Mouse (Mus musculus) yolk sac, embryonic 10.5 days (tissue): ENCODE data around the gene Naxd.
"Not testable (repeated sequence)": the region's sequence is repeated elsewhere in the genome, so short reads cannot be mapped to it uniquely, and the experiment has no call there.

Source experiments
- DNase-seq: peaks from one replicate; pipeline ENCODE4 v3.0.0-alpha.2; 2017; ENCODE audit warnings: low spot score

Naxd gene

DNA sequence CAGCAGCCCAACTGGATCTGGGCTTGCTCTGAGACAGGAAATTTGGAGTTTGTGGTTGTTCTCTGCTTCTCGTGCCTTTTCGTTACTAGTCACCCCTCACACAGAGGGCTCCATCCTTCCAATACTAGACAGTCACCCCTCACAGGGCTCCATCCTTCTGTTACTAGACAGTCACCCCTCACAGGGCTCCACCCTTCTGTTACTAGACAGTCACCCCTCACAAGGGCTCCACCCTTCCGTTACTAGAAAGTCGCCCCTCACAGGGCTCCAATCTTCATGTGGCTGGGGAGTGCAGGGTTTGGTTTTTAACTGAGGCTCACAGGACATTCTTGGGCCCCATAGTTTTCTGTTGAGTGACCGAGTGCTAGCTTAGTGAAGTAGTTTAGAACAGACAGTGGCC lies 15.9 kb downstream of the Naxd start:
- DNase-seq, result no peak

DNA sequence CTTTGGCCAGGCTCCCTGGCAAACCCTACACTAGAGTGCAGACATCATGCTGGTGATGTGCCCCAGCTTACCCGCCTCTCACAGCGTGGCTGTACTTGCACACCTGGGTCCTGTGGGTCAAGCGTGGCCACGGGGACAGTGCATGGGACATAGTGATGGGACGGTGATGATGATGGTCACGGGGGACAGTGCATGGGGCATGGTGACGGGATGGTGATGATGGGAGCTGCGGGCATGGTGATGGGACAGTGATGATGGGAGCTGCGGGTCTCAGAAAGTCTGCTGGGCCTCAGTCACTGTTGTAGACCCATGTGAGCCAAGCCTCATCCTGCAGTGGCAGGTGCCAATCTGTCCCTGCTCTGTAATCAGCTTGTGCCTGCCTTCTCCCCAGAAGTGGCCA lies 19.0 kb downstream of the Naxd start:
- no peak for DNase-seq

DNA sequence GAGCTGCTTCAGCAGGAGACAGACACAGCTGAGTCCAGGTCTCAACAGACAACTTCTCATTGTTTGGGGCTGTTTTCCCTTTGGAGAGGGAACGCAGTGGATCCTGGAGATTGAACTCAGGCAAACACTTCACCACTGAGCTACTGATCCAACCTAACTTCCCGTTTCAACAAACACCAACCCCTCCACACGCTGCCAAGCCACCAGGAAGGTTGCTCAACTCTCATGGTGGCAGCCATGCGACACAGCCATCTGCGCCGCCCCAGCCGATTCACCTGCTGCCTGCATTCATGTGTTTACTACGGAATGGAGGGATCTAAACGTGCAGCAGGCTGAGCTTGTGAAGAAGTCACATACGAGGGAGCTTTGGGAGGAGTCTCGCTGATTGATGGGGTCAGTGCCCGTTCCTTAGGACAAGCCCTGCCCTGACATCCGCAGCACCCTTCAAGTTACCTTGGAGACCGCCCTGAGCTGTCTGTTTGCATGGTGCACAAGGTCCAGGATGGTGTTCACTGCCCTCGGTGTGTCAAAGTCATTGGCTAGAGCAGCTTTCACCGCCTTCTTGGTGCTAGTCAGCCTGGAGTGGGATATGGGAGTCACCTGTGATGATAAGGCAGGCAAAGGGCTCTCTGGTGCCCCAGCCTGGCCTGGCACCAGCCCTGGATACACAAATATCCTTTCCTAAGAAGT lies 20.2 kb downstream of the Naxd start:
- DNase-seq, result no peak

- no peak for DNase-seq
Measured at GRCm38 (mm10) chr8:11518056-11518396, 20.7 kb downstream of the Naxd start.

DNA sequence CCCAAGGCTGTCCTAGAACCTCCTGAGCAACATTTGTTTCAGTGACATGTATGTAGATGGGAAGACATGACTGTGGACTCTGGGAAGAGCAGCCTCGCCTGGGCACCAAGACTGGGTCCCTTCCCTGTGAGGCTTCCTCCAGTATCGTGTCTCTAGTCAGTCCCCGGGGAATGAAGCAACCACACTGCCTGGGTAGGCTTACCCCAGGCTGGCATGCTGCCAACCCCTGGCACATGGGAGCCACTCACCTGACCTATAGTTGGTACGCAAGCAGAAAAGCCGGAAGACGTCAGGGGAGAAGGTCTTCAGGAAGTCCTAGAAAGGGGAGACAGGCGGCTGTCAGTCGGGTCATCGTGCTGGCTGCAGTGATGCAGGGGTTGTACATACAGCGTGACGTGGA lies 21.4 kb downstream of the Naxd start:
- DNase-seq, result no peak

GRCm38 (mm10) chr8:11523331-11523730 lies 26.0 kb downstream of the Naxd start:
- DNase-seq, result no peak

DNA sequence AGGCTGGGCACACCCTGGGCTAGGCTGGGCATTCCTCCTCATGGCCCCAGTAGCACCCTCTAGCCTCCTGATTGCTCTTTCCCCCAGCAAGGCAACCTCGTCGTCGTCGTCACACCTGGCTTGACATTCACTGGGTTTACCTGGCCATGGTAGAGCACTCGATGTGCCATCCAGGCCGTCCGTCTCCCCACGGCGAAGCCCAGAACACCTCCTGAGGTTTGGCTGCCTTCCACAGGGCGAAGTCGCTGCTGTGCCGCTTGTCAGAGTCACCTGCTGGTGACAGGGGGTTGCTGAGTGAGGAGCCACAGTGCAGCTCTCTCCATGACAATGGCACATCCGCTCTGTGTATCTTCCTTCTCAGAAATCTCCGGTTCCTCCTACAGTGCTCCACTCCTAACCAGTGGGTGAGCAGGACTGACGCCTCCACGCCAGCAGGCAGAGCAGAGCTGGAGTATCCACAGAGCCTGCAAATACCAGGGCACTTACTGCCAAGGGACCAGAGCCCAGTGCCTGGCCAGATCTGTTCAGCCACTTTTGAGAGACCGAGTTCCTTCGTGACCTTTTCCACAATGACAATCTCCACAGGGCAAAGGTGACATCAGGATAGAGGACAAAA lies 33.0 kb downstream of the Naxd start:
- no peak for DNase-seq

DNA sequence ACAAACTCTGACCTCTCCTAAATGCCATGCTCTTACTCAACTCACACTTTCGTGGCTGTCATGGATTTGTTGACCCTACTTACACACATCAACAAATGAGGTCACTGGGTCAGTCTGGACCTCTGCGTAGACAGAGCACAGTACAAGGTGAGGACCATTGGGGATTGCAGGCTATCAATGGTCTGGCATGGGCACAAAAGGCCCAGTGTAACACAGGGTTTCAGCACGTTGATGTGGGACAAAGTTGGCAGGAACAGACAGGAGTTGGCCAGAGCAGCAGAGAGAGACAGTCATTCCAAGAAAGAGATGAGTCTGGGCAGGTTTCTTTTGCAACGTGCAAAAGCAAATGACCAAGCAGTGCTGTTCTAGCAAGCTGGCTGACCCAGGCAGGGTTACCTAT lies 33.5 kb downstream of the Naxd start:
- no peak for DNase-seq

DNA sequence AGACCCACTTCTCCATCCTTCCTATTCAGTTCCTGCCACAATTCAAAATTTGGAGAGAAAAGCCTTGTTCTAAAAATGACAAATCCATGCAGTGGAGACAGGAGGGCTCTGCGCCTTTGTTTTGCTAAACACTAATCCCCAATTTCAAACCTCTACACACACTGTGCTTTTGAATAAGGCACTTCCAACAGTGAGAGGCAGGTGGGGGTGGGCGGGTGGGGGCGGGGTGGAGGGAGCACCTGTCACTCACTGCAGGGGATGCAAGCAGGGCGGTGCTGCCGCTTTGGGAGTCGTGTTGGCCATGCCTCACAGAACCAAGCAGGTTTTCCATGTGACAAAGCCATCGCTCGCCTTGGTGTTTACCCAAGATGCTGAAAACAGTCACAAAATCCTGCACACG lies 37.2 kb downstream of the Naxd start:
- DNase-seq, result no peak

- no peak for DNase-seq
Measured at GRCm38 (mm10) chr8:11539049-11539448, 41.7 kb downstream of the Naxd start.

GRCm38 (mm10) chr8:11540182-11540581 lies 42.9 kb downstream of the Naxd start:
- DNase-seq, result no peak

- DNase-seq, result no peak
Measured at GRCm38 (mm10) chr8:11542031-11542430, 44.7 kb downstream of the Naxd start.

- DNase-seq, result no peak
Measured at GRCm38 (mm10) chr8:11542866-11543265, 45.6 kb downstream of the Naxd start.

GRCm38 (mm10) chr8:11544386-11544785 lies 47.1 kb downstream of the Naxd start:
- no peak for DNase-seq

- no peak for DNase-seq
Measured at GRCm38 (mm10) chr8:11547063-11547462, 49.8 kb downstream of the Naxd start.

DNA sequence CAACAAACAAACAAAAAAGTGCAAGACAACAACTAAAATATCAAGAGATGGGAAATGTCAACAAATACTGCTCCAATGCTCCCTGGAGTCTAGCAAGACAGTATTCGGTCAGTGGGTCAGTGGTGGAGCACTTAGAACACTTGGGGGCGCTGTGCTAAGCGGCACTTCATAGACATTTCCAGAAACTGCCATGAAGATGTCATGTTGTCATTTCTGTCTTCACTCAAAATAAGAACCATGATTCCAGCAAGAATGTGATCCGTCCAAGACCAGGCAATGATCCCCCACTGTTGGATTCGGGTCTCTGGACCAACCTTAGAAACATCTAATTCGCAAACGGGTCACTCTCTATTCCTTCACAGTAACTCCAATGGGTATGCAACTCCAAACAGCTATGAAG lies 52.4 kb downstream of the Naxd start:
- peak; percentile 49 for DNase-seq

GRCm38 (mm10) chr8:11550281-11550948 lies 53.1 kb downstream of the Naxd start, which contains the start of gene Cars2:
Gene Cars2 (minus strand): TSS chr8:11550783.
- DNase-seq, result peak; percentile 92

DNA sequence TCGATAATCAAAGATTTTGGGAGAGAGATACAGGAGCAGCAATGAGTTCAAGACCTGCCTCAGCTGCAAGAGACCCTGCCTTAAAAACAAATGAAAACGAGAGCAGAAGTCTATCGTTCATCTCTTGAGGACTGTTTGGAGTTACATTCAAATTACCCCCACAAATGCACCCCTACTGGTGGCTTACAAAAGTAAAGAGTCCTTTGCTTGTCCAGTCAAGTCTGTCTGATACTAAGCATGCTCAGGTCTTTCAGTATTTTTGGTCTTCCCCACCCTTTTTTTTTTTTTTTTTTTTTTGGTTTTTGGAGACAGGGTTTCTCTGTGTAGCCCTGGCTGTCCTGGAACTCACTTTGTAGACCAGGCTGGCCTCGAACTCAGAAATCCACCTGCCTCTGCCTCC lies 54.2 kb downstream of the Naxd start:
- DNase-seq, result not testable (repeated sequence)

GRCm38 (mm10) chr8:11552390-11552789 lies 55.1 kb downstream of the Naxd start:
- no peak for DNase-seq

- DNase-seq, result peak; percentile 96
Measured at GRCm38 (mm10) chr8:11554799-11555719, 57.8 kb downstream of the Naxd start, which contains the start of gene Ing1. Gene Ing1 (plus strand): TSS chr8:11555571.

GRCm38 (mm10) chr8:11555720-11556591 lies 58.6 kb downstream of the Naxd start:
- DNase-seq, result peak; percentile 100
